Mouse (Mus musculus) embryonic facial prominence, embryonic 11.5 days (tissue): ENCODE results near the gene Rhbdl2. TPM values are rescaled to one million over a fixed set of nuclear protein-coding genes. Genes with fewer than 3 reads are reported as not detected.

Source experiments
- ATAC-seq: fragments of 200-750 bp; cut with Nextera tagmentation; replicated peaks from 2 replicates; pipeline ENCODE4 v1.8.0; 2017; ENCODE audit warnings: low read depth; ENCODE audit not compliant: insufficient number of reproducible peaks, low FRiP score, low TSS enrichment
- DNase-seq: peaks from one replicate; pipeline ENCODE4 v3.0.0-alpha.2; 2015; ENCODE audit warnings: low spot score
- H3K27ac ChIP-seq: fragments of 300-500 bp; sonication (generic); replicated peaks from 2 replicates; pipeline ENCODE4 v1.5.1; 2014; ENCODE audit warnings: mild to moderate bottlenecking, low read depth, low read length, control low read depth
- H3K27me3 ChIP-seq: fragments of 300-500 bp; sonication (generic); 2 replicates; pipeline ENCODE4 v1.6.1; 2014; ENCODE audit warnings: mild to moderate bottlenecking, low read length, moderate library complexity, mixed read lengths; ENCODE audit not compliant: control insufficient read depth, insufficient read depth
- H3K36me3 ChIP-seq: fragments of 300-500 bp; sonication (generic); replicated peaks from 2 replicates; pipeline ENCODE4 v1.6.1; 2014; ENCODE audit warnings: low read depth, mild to moderate bottlenecking, low read length, moderate library complexity, mixed read lengths; ENCODE audit not compliant: control insufficient read depth, insufficient read depth
- H3K4me1 ChIP-seq: fragments of 300-500 bp; sonication (generic); 2 replicates; pipeline ENCODE4 v1.6.1; 2014; ENCODE audit warnings: low read length, mixed read lengths; ENCODE audit not compliant: control insufficient read depth, insufficient read depth
- H3K4me2 ChIP-seq: fragments of 300-500 bp; sonication (generic); 2 replicates; pipeline ENCODE4 v1.6.1; 2014; ENCODE audit warnings: low read depth, mild to moderate bottlenecking, control low read depth, low read length, moderate library complexity
- H3K4me3 ChIP-seq: fragments of 300-500 bp; sonication (generic); 2 replicates; pipeline ENCODE4 v1.5.1; 2014; ENCODE audit warnings: low read depth, low read length, control low read depth
- H3K9ac ChIP-seq: fragments of 300-500 bp; sonication (generic); replicated peaks from 2 replicates; pipeline ENCODE4 v1.6.1; 2014; ENCODE audit warnings: mild to moderate bottlenecking, control low read depth, low read length
- H3K9me3 ChIP-seq: fragments of 300-500 bp; sonication (generic); replicated peaks from 2 replicates; pipeline ENCODE4 v1.6.1; 2016; ENCODE audit warnings: mild to moderate bottlenecking, low read length, inconsistent platforms, mixed read lengths; ENCODE audit not compliant: control insufficient read depth
- WGBS: fragments of 180-500 bp; shearing (Covaris S2); extraction: QIAGEN DNeasy Blood & Tissue Kit; methylation state at CpG from one replicate; pipeline ENCODE4 v1.1.7; 2014; 5-methylcytosine and 5-hydroxymethylcytosine counted together
- polyA plus RNA-seq: library from polyadenylated mRNA; unstranded; fragments of >200 nt; fragmentation: Nextera tagmentation; extraction: Ambion mirVana; gene quantifications from 2 replicates; pipeline ENCODE4 v1.2.1, GENCODE M21; 2014

Rhbdl2 gene
- polyA plus RNA-seq, 1 experiment from 2014 or later, result 0.91 TPM

DNA sequence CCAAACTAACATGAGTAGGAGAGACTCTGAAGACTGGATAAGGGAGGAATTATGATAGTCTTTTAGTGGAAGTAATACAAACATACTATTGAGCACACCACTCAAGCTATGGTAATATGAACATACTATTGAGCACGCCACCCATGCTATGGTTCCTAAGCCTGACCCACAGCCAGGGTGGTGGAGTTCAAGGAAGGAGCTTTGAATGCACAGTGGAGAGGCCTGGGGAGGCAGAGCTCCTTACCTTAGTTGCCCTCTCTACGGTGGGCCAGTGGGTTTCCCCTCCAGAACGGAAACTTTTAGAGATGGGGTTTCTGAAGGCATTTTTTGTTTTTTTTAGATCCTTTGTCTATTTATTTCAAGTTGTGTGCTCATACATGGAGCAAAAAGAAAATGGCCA is 9.7 kb downstream of the Rhbdl2 start:
- H3K9ac ChIP-seq, result no peak overlapping the region
- H3K4me2 ChIP-seq, result no peak overlapping the region
- no peak for DNase-seq
- H3K9me3 ChIP-seq, result no peaks in the 10 kb centered on the region
- H3K27ac ChIP-seq, result no peak overlapping the region
- ATAC-seq, result no peak
- H3K27me3 ChIP-seq, result no peaks in the 10 kb centered on the region
- no peaks in the 10 kb centered on the region for H3K4me1 ChIP-seq
- 82% methylated on average over 3 of the region's 3 CpGs for WGBS
- no peak overlapping the region for H3K4me3 ChIP-seq
- H3K36me3 ChIP-seq, result no peaks in the 10 kb centered on the region

DNA sequence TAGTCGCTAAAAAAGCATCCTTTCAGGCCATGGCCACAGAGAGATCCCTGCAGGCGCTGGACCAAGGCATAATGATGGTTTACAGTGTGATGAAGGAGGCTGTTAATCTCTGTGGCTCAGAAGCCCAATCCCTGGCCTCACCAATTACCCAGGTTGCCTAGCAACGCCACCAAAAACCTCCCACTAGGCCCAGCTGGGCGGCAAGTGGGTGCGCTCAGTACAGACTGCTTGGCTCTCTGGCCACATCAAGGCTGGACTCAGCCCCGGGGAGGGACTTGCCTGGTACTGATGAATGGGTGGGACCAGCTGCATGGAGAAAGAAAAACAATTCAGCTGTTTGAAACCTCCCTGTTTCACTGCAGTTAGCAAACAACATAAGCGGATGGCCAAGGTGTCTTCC is 10.2 kb downstream of the Rhbdl2 start:
- DNase-seq (peak; percentile 40), ATAC-seq (no peak)
- Histone ChIP-seq H3K27ac (no peak overlapping the region), H3K27me3 (no peaks in the 10 kb centered on the region), H3K4me3 (no peak overlapping the region), H3K9ac (no peak overlapping the region), H3K4me1 (no peaks in the 10 kb centered on the region), H3K4me2 (no peak overlapping the region), H3K9me3 (no peaks in the 10 kb centered on the region), H3K36me3 (no peaks in the 10 kb centered on the region)
- WGBS, result 48% methylated on average over 7 of the region's 7 CpGs

DNA sequence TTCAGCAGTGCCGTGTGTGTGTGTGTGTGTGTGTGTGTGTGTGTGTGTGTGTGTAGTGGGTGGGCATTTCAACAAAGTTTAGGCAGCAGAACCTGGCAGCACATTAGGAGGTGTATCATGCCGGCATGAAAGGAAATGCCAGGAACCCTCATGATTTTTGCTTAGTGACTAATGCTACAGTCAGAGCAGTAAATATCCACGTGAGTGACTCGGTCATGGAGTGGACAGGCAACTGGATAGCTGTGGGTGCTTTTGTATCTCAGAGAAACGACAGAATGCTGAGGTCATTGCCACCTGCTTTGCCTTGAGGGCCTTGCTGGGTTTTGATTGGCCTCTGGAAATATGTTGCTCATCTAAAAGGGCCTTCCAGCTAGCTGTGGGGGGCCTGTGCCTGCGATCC is 16.0 kb downstream of the Rhbdl2 start:
- Histone ChIP-seq H3K27me3 (no peaks in the 10 kb centered on the region), H3K9me3 (no peaks in the 10 kb centered on the region), H3K9ac (no peak overlapping the region), H3K4me3 (no peak overlapping the region), H3K36me3 (no peaks in the 10 kb centered on the region), H3K4me1 (no peaks in the 10 kb centered on the region), H3K4me2 (no peak overlapping the region), H3K27ac (no peak overlapping the region)
- ATAC-seq, result no peak
- no peak for DNase-seq
- WGBS, result 72% methylated on average over 6 of the region's 6 CpGs

DNA sequence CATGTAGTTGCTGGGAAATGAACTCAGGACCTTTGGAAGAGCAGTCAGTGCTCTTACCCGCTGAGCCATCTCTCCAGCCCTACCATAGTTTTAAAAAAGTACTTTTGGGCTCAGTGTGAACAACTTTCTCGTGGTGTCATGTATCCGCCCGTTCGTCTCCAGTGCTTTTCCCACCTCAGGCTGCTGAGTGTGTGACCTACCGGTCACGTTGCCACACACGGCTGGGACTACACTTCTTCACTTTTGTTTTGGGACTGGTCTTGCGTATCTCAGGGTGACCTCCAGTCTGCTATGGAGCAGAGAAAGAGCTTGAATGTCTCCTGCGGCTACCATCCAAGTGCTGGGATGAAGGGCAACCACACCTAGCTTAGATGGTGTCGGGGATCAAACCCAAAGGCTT is 20.6 kb downstream of the Rhbdl2 start:
- H3K36me3 ChIP-seq, result no peaks in the 10 kb centered on the region
- no peak overlapping the region for H3K27ac ChIP-seq
- no peak overlapping the region for H3K9ac ChIP-seq
- H3K4me3 ChIP-seq, result no peak overlapping the region
- H3K9me3 ChIP-seq, result no peaks in the 10 kb centered on the region
- no peaks in the 10 kb centered on the region for H3K27me3 ChIP-seq
- ATAC-seq, result no peak
- 91% methylated on average over 11 of the region's 11 CpGs for WGBS
- no peak for DNase-seq
- H3K4me2 ChIP-seq, result no peak overlapping the region
- H3K4me1 ChIP-seq, result no peaks in the 10 kb centered on the region

DNA sequence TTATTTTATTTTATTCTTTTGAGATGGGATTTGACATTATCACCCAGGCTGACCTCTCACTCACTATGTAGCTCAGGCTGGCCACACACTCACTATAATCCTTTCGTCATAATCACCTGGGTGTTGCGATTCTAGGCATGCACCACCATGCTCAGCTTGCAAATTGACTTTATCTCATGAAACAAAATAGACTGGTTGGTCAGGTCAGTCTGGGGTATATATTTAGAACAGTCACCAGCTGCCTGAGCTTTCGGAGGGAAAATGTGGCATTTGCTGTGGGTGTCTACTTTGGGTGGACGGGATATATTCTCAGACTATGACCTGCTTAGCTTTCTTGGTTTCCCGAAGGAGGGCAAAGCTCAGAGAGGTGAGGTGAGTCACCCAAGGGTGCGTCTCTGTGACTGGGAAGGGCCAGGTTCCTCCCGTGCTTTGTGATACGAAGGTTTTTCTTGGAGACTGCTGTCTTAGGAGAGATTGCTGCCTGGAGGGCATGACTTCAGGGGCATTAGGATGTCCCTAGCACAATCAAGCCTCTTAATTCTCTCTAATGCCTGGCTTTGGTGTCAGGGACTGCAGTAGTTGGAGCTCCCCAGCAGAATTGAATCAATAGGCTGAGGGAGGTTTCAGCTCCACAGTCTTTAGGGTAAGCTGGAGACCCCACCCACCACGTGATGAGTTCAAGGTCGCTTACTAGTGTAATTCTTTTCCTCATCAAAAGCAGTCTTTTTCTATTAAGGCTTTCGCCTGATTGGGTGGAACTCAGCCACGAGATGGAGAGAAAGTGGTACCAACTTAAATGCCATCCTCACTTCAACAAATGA is 23.0 kb downstream of the Rhbdl2 start:
- Histone ChIP-seq H3K27ac (no peak overlapping the region), H3K27me3 (no peaks in the 10 kb centered on the region), H3K36me3 (no peaks in the 10 kb centered on the region), H3K4me3 (no peak overlapping the region), H3K9ac (no peak overlapping the region), H3K4me2 (no peak overlapping the region), H3K4me1 (no peaks in the 10 kb centered on the region), H3K9me3 (no peaks in the 10 kb centered on the region)
- DNase-seq, result no peak
- no peak for ATAC-seq
- 82% methylated on average over 12 of the region's 12 CpGs for WGBS

DNA sequence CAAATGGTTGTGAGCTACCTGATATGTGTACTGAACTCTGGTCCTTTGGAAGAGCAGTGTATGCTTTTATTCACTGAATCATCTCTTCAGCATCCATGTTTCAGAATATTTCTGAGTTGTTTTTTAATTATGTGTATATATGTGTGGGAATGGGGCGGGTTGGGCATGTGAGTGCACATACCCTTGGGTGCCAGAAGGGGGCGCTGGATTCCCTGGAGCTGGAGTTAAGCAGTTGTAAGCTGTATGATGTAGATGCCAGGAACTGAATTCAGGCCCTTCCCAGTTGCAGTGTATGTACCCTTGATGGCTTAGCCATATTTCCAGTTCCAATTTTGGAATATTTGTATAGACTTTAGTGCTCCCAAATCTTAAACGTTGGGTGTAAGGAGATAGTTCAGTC is 24.9 kb downstream of the Rhbdl2 start:
- H3K9me3 ChIP-seq, result no peaks in the 10 kb centered on the region
- H3K4me2 ChIP-seq, result no peak overlapping the region
- no peak overlapping the region for H3K9ac ChIP-seq
- no peak for DNase-seq
- H3K4me1 ChIP-seq, result no peaks in the 10 kb centered on the region
- WGBS, result 82% methylated on average over 3 of the region's 3 CpGs
- no peaks in the 10 kb centered on the region for H3K27me3 ChIP-seq
- ATAC-seq, result no peak
- H3K27ac ChIP-seq, result no peak overlapping the region
- H3K36me3 ChIP-seq, result no peaks in the 10 kb centered on the region
- H3K4me3 ChIP-seq, result no peak overlapping the region

DNA sequence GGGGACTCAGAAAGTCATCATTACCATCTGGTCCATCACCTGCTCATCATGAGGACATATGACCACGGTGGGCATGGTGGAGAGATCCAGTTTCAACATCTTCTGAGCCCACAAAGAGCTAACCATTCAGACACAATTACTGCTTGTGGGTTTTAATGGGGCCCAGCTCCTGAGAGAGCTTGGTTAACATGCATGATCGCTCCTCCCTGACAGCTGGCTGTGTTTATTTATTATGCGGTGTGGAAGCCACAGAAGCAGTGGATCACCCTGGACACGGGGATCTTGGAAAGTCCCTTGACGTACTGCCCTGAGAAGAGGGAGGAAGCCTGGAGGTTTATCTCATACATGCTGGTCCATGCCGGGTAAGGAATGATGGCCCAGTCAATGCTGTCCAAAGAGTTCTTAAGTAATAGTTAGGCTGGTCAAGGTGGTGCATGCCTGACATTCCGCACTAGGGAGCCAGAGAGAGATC is 26.4 kb downstream of the Rhbdl2 start:
- no peak for ATAC-seq
- Histone ChIP-seq H3K9ac (no peak overlapping the region), H3K27me3 (no peaks in the 10 kb centered on the region), H3K4me2 (no peak overlapping the region), H3K36me3 (no peaks in the 10 kb centered on the region), H3K4me1 (no peaks in the 10 kb centered on the region), H3K9me3 (no peaks in the 10 kb centered on the region), H3K27ac (no peak overlapping the region), H3K4me3 (no peak overlapping the region)
- DNase-seq, result no peak
- 74% methylated on average over 7 of the region's 7 CpGs for WGBS

DNA sequence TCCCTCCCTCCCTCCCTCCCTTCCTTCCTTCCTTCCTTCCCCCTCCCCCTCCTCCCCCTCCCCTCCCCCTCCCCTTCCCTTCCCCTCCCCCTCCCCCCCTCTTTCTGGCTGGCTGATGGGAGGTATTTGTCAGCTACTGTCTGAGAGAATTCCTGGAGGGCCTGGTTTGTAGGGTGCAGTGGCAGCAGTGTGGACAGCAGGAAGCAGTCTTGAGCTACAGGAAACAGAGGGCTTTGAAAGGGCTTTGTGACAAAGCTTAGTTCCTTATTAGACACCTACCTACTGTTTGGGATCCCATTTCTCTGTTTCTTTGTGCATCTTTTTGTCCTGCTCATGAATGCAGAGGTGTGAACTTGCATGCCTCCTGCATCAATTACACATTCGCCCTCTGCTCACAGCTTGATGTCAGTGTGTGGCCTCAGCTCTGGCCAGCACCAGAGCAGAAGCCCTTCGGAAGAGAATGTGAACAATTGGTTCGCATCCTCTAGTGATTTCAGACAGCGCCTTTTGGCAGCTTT is 31.5 kb downstream of the Rhbdl2 start:
- Histone ChIP-seq H3K27me3 (no peaks in the 10 kb centered on the region), H3K4me3 (no peak overlapping the region), H3K9me3 (no peaks in the 10 kb centered on the region), H3K4me2 (no peak overlapping the region), H3K4me1 (no peaks in the 10 kb centered on the region), H3K27ac (no peak overlapping the region), H3K36me3 (no peaks in the 10 kb centered on the region), H3K9ac (no peak overlapping the region)
- peak; percentile 17 for DNase-seq
- WGBS, result 49% methylated on average over 4 of the region's 4 CpGs
- no peak for ATAC-seq
